Mouse (Mus musculus) stomach, embryonic 16.5 days (tissue): ENCODE results near the gene Cbs. TPM values are rescaled to one million over a fixed set of nuclear protein-coding genes. Genes with fewer than 3 reads are reported as not detected.
A peak's percentile ranks its signal among the peaks of the same experiment; 100 is the strongest.
"Not testable (repeated sequence)": the region's sequence is repeated elsewhere in the genome, so short reads cannot be mapped to it uniquely, and the experiment has no call there.

ENCODE experiments used
- ATAC-seq: fragments of 200-750 bp; cut with Nextera tagmentation; 2 replicates; pipeline ENCODE4 v1.8.0; 2017; ENCODE audit warnings: moderate number of reproducible peaks, moderate TSS enrichment; ENCODE audit not compliant: insufficient read depth, low FRiP score
- H3K27ac ChIP-seq: fragments of 300-500 bp; sonication (generic); 2 replicates; pipeline ENCODE4 v1.5.1; 2014; ENCODE audit warnings: low read length
- H3K27me3 ChIP-seq: fragments of 300-500 bp; sonication (generic); 2 replicates; pipeline ENCODE4 v1.6.1; 2014; ENCODE audit warnings: low read length, control low read depth, mixed read lengths; ENCODE audit not compliant: control insufficient read depth, insufficient read depth
- H3K36me3 ChIP-seq: fragments of 300-500 bp; sonication (generic); 2 replicates; pipeline ENCODE4 v1.6.1; 2014; ENCODE audit warnings: low read length; ENCODE audit not compliant: control insufficient read depth, insufficient read depth
- H3K4me1 ChIP-seq: fragments of 300-500 bp; sonication (generic); 2 replicates; pipeline ENCODE4 v1.6.1; 2014; ENCODE audit warnings: low read length, control low read depth, mixed read lengths; ENCODE audit not compliant: control insufficient read depth, insufficient read depth
- H3K4me2 ChIP-seq: fragments of 300-500 bp; sonication (generic); 2 replicates; pipeline ENCODE4 v1.6.1; 2014; ENCODE audit warnings: low read depth, low read length, mixed read lengths
- H3K4me3 ChIP-seq: fragments of 300-500 bp; sonication (generic); replicated peaks from 2 replicates; pipeline ENCODE4 v1.5.1; 2014; ENCODE audit warnings: mild to moderate bottlenecking, low read length
- H3K9ac ChIP-seq: fragments of 300-500 bp; sonication (generic); 2 replicates; pipeline ENCODE4 v1.6.1; 2014; ENCODE audit warnings: low read length
- H3K9me3 ChIP-seq: fragments of 300-500 bp; sonication (generic); replicated peaks from 2 replicates; pipeline ENCODE4 v1.6.1; 2016; ENCODE audit warnings: low read length, control low read depth; ENCODE audit not compliant: control insufficient read depth
- WGBS: fragments of 180-500 bp; shearing (Covaris S2); extraction: QIAGEN DNeasy Blood & Tissue Kit; methylation state at CpG from one replicate; pipeline ENCODE4 v1.1.7; 2014; 5-methylcytosine and 5-hydroxymethylcytosine counted together
- polyA plus RNA-seq: library from polyadenylated mRNA; unstranded; fragments of >200 nt; fragmentation: Nextera tagmentation; extraction: Ambion mirVana; gene quantifications from 2 replicates; pipeline ENCODE4 v1.2.1, GENCODE M21; 2015

The Cbs gene
- polyA plus RNA-seq, 1 experiment from 2014 or later: 25.0 TPM

GRCm38 (mm10) chr17:31634896-31635295 is 2.1 kb downstream of the Cbs start:
- ATAC-seq: no peak
- 73% methylated on average over 5 of the region's 5 CpGs for WGBS
- H3K4me3 ChIP-seq: no peak overlapping the region

GRCm38 (mm10) chr17:31633007-31633406 is 4.0 kb downstream of the Cbs start:
- 58% methylated on average over 6 of the region's 6 CpGs for WGBS
- Histone ChIP-seq H3K36me3 (no peaks in the 10 kb centered on the region), H3K9me3 (no peaks in the 10 kb centered on the region), H3K4me3 (no peak overlapping the region), H3K27ac (peak overlapping the region; percentile 24; the same call in 1 of the 2 replicates), H3K9ac (no peak overlapping the region), H3K4me2 (no peak overlapping the region), H3K27me3 (peaks cover 14% of the 10 kb centered on the region), H3K4me1 (peaks cover 15% of the 10 kb centered on the region)
- no peak for ATAC-seq

More at GRCm38 (mm10) chr17:31634896-31635295, 2.1 kb downstream of the Cbs start:
- Histone ChIP-seq H3K27ac (no peak overlapping the region), H3K4me2 (no peak overlapping the region), H3K9ac (no peak overlapping the region), H3K36me3 (no peaks in the 10 kb centered on the region), H3K9me3 (no peaks in the 10 kb centered on the region), H3K4me1 (peaks cover 15% of the 10 kb centered on the region), H3K27me3 (peaks cover 14% of the 10 kb centered on the region)

- H3K4me2 ChIP-seq: no peak overlapping the region
- peaks cover 9% of the 10 kb centered on the region for H3K27me3 ChIP-seq
- H3K27ac ChIP-seq: no peak overlapping the region
- 0 out of 2 replicates have a peak, but pooled peaks cover 3% of the 10 kb centered on the region for H3K9me3 ChIP-seq
- ATAC-seq: 0 out of 2 replicates have a peak, but pooled peaks have one; percentile 24
- no peak overlapping the region for H3K4me3 ChIP-seq
- 67% methylated on average over 10 of the region's 10 CpGs for WGBS
- H3K9ac ChIP-seq: peak overlapping the region; percentile 38; the same call in 1 of the 2 replicates
- no peaks in the 10 kb centered on the region for H3K36me3 ChIP-seq
- peaks cover 2% of the 10 kb centered on the region; the same call in 1 of the 2 replicates for H3K4me1 ChIP-seq
Measured at GRCm38 (mm10) chr17:31631081-31631800, 5.8 kb downstream of the Cbs start.

- 92% methylated on average over 2 of the region's 2 CpGs for WGBS
- Histone ChIP-seq H3K36me3 (no peaks in the 10 kb centered on the region), H3K9me3 (0 out of 2 replicates have a peak, but pooled peaks cover 3% of the 10 kb centered on the region), H3K4me3 (no peak overlapping the region), H3K4me1 (no peaks in the 10 kb centered on the region), H3K27ac (no peak overlapping the region), H3K27me3 (no peaks in the 10 kb centered on the region), H3K4me2 (no peak overlapping the region), H3K9ac (no peak overlapping the region)
- no peak for ATAC-seq
Measured at GRCm38 (mm10) chr17:31627961-31628360, 9.1 kb downstream of the Cbs start.

GRCm38 (mm10) chr17:31623101-31623500 is 13.9 kb downstream of the Cbs start:
- Histone ChIP-seq H3K9ac (no peak overlapping the region), H3K27me3 (no peaks in the 10 kb centered on the region), H3K36me3 (no peaks in the 10 kb centered on the region), H3K4me3 (no peak overlapping the region), H3K27ac (no peak overlapping the region), H3K9me3 (0 out of 2 replicates have a peak, but pooled peaks cover 3% of the 10 kb centered on the region), H3K4me2 (no peak overlapping the region), H3K4me1 (no peaks in the 10 kb centered on the region)
- no peak for ATAC-seq
- 88% methylated on average over 4 of the region's 4 CpGs for WGBS

GRCm38 (mm10) chr17:31613086-31613755 is 23.8 kb downstream of the Cbs start:
- WGBS: 62% methylated on average over 4 of the region's 4 CpGs
- no peaks in the 10 kb centered on the region for H3K36me3 ChIP-seq
- H3K27me3 ChIP-seq: no peaks in the 10 kb centered on the region
- no peak overlapping the region for H3K9ac ChIP-seq
- H3K27ac ChIP-seq: no peak overlapping the region
- no peak overlapping the region for H3K4me3 ChIP-seq
- no peaks in the 10 kb centered on the region for H3K4me1 ChIP-seq
- no peak overlapping the region for H3K4me2 ChIP-seq
- no peak for ATAC-seq
- no peaks in the 10 kb centered on the region for H3K9me3 ChIP-seq

DNA sequence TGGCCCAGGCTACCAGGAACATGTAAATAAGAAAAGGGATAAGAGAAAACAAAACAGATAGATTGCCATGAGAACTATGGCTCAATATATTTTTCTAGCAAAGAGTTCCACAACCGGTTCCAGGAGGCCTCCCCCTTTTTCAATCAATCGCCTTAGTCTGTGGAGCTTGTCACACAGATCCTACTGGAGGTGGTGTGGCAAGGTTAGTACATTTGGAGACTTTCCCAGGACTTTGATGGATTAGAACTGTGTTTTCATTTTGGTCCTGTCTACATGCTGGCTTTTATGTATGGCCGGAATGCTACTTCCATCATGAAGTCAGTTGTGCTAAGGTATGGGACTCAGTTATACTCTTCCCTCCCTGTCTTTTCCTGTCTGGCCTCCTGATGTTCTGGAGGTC is 27.1 kb downstream of the Cbs start:
- no peaks in the 10 kb centered on the region for H3K27me3 ChIP-seq
- ATAC-seq: no peak

GRCm38 (mm10) chr17:31609173-31609572 is 27.9 kb downstream of the Cbs start:
- H3K27me3 ChIP-seq, H3K9me3 ChIP-seq, H3K4me1 ChIP-seq, ATAC-seq, H3K4me3 ChIP-seq, H3K4me2 ChIP-seq, H3K27ac ChIP-seq, H3K9ac ChIP-seq, H3K36me3 ChIP-seq: not testable (repeated sequence)
- WGBS: 94% methylated on average over 3 of the region's 3 CpGs

More for the DNA sequence above, 27.1 kb downstream of the Cbs start:
- 84% methylated on average over 3 of the region's 3 CpGs for WGBS
- H3K4me3 ChIP-seq: no peak overlapping the region
- no peaks in the 10 kb centered on the region for H3K4me1 ChIP-seq
- H3K9me3 ChIP-seq: no peaks in the 10 kb centered on the region
- no peak overlapping the region for H3K4me2 ChIP-seq
- H3K27ac ChIP-seq: no peak overlapping the region
- 0 out of 2 replicates have a peak, but pooled peaks cover 2% of the 10 kb centered on the region for H3K36me3 ChIP-seq
- H3K9ac ChIP-seq: no peak overlapping the region

DNA sequence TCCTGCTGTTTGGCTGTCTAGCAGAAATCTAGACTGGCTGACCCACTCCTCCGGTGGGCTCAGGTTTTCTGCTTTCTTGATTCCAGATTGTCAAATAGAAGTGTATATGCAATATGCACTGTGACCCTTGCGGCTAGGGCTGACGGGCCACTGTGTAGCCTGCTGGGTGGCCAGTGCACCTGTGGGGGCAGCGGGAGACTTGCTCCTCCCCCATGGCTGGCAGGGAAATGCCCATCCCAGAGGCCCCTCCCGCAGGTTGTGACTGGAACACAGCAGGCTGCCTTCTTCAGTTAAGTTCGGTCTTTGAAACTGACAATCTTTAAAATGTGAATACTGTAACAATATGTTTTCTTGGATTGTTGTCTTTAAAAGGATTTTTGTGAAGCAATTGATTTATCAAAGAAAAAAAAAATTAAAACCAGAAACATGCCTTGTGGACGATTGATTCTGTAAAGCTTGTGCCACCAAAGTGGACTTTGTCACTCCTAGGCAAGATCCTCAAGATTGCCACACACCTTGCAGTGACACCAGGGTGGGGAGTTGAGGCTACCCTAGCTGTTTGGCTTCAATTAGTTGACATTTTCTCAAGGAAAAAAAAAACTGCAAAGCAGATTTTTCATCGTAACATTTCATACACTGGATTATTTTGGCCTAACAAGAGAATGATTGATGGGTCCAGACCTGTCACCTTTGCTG is 29.6 kb downstream of the Cbs start:
- WGBS: 81% methylated on average over 8 of the region's 8 CpGs
- Histone ChIP-seq H3K27ac (no peak overlapping the region), H3K27me3 (no peaks in the 10 kb centered on the region), H3K4me2 (no peak overlapping the region), H3K36me3 (peaks cover 11% of the 10 kb centered on the region), H3K4me1 (no peaks in the 10 kb centered on the region), H3K9me3 (no peaks in the 10 kb centered on the region), H3K4me3 (no peak overlapping the region), H3K9ac (no peak overlapping the region)
- ATAC-seq: no peak
